Mouse (Mus musculus): Measurements from ENCODE around the gene Adam11. TPM values are rescaled to one million over a fixed set of nuclear protein-coding genes. Genes with fewer than 3 reads are reported as not detected.

Adam11 gene
- polyA plus RNA-seq, 1 experiment from 2014 or later, result 5.5 TPM

DNA sequence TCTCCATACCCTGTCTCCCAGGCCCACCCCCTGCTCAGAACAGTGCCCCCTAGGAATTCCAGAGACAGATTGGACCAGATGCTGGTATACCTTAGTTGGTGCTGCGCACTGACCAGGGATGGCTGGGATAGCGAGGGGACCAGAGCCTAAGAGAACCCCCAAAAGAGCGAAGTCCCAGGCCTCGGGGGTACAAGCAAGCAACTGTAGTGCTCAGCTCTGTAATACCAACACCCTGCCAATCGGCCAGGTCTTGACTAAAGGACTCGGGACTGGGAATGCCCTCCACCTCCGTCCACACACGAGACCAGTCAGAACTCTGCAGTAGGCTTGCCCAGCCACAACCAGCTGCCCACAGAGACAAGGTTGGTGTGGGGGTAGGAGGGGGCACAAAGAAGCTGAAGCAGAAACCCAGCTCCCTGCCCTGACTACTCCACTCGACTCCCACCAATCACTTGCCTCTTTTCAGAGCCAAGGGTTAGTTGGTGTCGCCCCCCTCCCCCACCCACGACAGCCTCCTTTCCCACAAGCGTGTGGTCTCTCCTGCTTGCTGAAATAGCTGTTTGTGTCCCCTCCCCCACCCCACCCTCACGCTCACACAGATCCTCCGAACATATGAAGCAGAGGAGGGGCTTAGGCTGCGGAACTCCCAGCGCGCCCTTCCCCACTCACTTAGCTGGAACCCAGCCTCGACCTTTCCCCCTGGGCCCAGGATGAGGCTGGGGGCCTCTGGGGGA is 7.5 kb upstream of the Adam11 start:
- Histone ChIP-seq H3K4me2 (peak overlapping the region; percentile 54), H3K36me3 (ENCODE audit: insufficient read depth) (no peaks in the 10 kb centered on the region), H3K4me3 (ENCODE audit: low read depth, low read length) (no peak overlapping the region), H3K27me3 (ENCODE audit: insufficient read depth, low read length) (0 out of 2 replicates have a peak, but pooled peaks cover 4% of the 10 kb centered on the region), H3K4me1 (ENCODE audit: insufficient read depth) (no peaks in the 10 kb centered on the region), H3K27ac (ENCODE audit: low read depth) (no peak overlapping the region), H3K9ac (peak overlapping the region; percentile 31), H3K9me3 (ENCODE audit: low read depth, low read length) (no peaks in the 10 kb centered on the region)
- WGBS, result 39% methylated on average over 18 of the region's 18 CpGs
- ATAC-seq (ENCODE audit: insufficient read depth) (peak; percentile 55; the same call in 1 of the 2 replicates), DNase-seq (peak; percentile 39)
- no peak for TF ChIP-seq CTCF (IDR thresholded peaks at IDR 0.05; ENCODE audit: low read depth)

- Histone ChIP-seq H3K9me3 (ENCODE audit: low read depth, low read length) (no peaks in the 10 kb centered on the region), H3K36me3 (ENCODE audit: insufficient read depth) (no peaks in the 10 kb centered on the region), H3K9ac (peak overlapping the region; percentile 31; the same call in 1 of the 2 replicates), H3K4me2 (peak overlapping the region; percentile 54), H3K4me3 (ENCODE audit: low read depth, low read length) (no peak overlapping the region), H3K27me3 (ENCODE audit: insufficient read depth, low read length) (0 out of 2 replicates have a peak, but pooled peaks cover 4% of the 10 kb centered on the region), H3K27ac (ENCODE audit: low read depth) (no peak overlapping the region; the same call in 1 of the 2 replicates), H3K4me1 (ENCODE audit: insufficient read depth) (no peaks in the 10 kb centered on the region)
- WGBS, result 27% methylated on average over 4 of the region's 4 CpGs
- DNase-seq, result peak; percentile 10
- ATAC-seq (ENCODE audit: insufficient read depth), result no peak
- TF ChIP-seq CTCF (IDR thresholded peaks at IDR 0.05; ENCODE audit: low read depth), result no peak
Observed at GRCm38 (mm10) chr11:102754416-102754815, 6.8 kb upstream of the Adam11 start.

GRCm38 (mm10) chr11:102755391-102755790 is 5.8 kb upstream of the Adam11 start:
- ATAC-seq (ENCODE audit: insufficient read depth) (no peak), DNase-seq (no peak)
- no peak for TF ChIP-seq CTCF (IDR thresholded peaks at IDR 0.05; ENCODE audit: low read depth)
- H3K36me3 ChIP-seq (ENCODE audit: insufficient read depth), result no peaks in the 10 kb centered on the region
- H3K4me1 ChIP-seq (ENCODE audit: insufficient read depth), result no peaks in the 10 kb centered on the region
- H3K9me3 ChIP-seq (ENCODE audit: low read depth, low read length), result no peaks in the 10 kb centered on the region
- H3K9ac ChIP-seq, result no peak overlapping the region
- H3K4me3 ChIP-seq (ENCODE audit: low read depth, low read length), result no peak overlapping the region
- no peak overlapping the region for H3K4me2 ChIP-seq
- WGBS, result 70% methylated on average over 7 of the region's 7 CpGs
- no peak overlapping the region for H3K27ac ChIP-seq (ENCODE audit: low read depth)
- H3K27me3 ChIP-seq (ENCODE audit: insufficient read depth, low read length), result peaks cover 9% of the 10 kb centered on the region; the same call in 1 of the 2 replicates

GRCm38 (mm10) chr11:102758977-102759376 is 2.3 kb upstream of the Adam11 start:
- Histone ChIP-seq H3K4me1 (ENCODE audit: insufficient read depth) (0 out of 2 replicates have a peak, but pooled peaks cover 6% of the 10 kb centered on the region), H3K4me3 (ENCODE audit: low read depth, low read length) (no peak overlapping the region), H3K9ac (no peak overlapping the region), H3K27me3 (ENCODE audit: insufficient read depth, low read length) (peaks cover 29% of the 10 kb centered on the region), H3K36me3 (ENCODE audit: insufficient read depth) (no peaks in the 10 kb centered on the region), H3K4me2 (no peak overlapping the region), H3K9me3 (ENCODE audit: low read depth, low read length) (no peaks in the 10 kb centered on the region), H3K27ac (ENCODE audit: low read depth) (no peak overlapping the region)
- TF ChIP-seq CTCF (IDR thresholded peaks at IDR 0.05; ENCODE audit: low read depth), result no peak
- DNase-seq (no peak), ATAC-seq (ENCODE audit: insufficient read depth) (no peak)
- WGBS, result 86% methylated on average over 2 of the region's 2 CpGs

- Histone ChIP-seq H3K9me3 (ENCODE audit: low read depth, low read length) (no peaks in the 10 kb centered on the region), H3K27me3 (ENCODE audit: insufficient read depth, low read length) (peaks cover 29% of the 10 kb centered on the region), H3K27ac (ENCODE audit: low read depth) (no peak overlapping the region), H3K4me3 (ENCODE audit: low read depth, low read length) (peak overlapping the region; percentile 52), H3K36me3 (ENCODE audit: insufficient read depth) (no peaks in the 10 kb centered on the region), H3K4me2 (peak overlapping the region; percentile 100), H3K4me1 (ENCODE audit: insufficient read depth) (0 out of 2 replicates have a peak, but pooled peaks cover 6% of the 10 kb centered on the region), H3K9ac (peak overlapping the region; percentile 56)
- DNase-seq (no peak), ATAC-seq (ENCODE audit: insufficient read depth) (peak; percentile 21; the same call in 1 of the 2 replicates)
- 19% methylated on average over 6 of the region's 6 CpGs for WGBS
- no peak for TF ChIP-seq CTCF (IDR thresholded peaks at IDR 0.05; ENCODE audit: low read depth)
Observed at GRCm38 (mm10) chr11:102760805-102761308, 382 bp upstream of the Adam11 start.

GRCm38 (mm10) chr11:102762248-102762647 is 1.0 kb downstream of the Adam11 start:
- no peak overlapping the region for H3K27ac ChIP-seq (ENCODE audit: low read depth)
- 12% methylated on average over 15 of the region's 15 CpGs for WGBS
- ATAC-seq (ENCODE audit: insufficient read depth), result 0 out of 2 replicates have a peak, but pooled peaks have one; percentile 6

More at GRCm38 (mm10) chr11:102762248-102762647, 1.0 kb downstream of the Adam11 start:
- H3K4me1 ChIP-seq (ENCODE audit: insufficient read depth), result 0 out of 2 replicates have a peak, but pooled peaks cover 6% of the 10 kb centered on the region
- peaks cover 29% of the 10 kb centered on the region for H3K27me3 ChIP-seq (ENCODE audit: insufficient read depth, low read length)
- no peak for DNase-seq
- no peaks in the 10 kb centered on the region for H3K36me3 ChIP-seq (ENCODE audit: insufficient read depth)
- H3K4me3 ChIP-seq (ENCODE audit: low read depth, low read length), result peak overlapping the region; percentile 52
- H3K9me3 ChIP-seq (ENCODE audit: low read depth, low read length), result no peaks in the 10 kb centered on the region
- peak overlapping the region; percentile 56 for H3K9ac ChIP-seq
- no peak for TF ChIP-seq CTCF (IDR thresholded peaks at IDR 0.05; ENCODE audit: low read depth)
- peak overlapping the region; percentile 100 for H3K4me2 ChIP-seq

All from lung, embryonic 14.5 days (tissue).